Mouse (Mus musculus): ENCODE measurements around the gene Ambra1. TPM values are rescaled to one million over a fixed set of nuclear protein-coding genes. Genes with fewer than 3 reads are reported as not detected.

Gene Ambra1
- 25.0 and 25.6 TPM in 2 replicates for polyA plus RNA-seq (2016; fragmentation: Nextera tagmentation; extraction: Ambion mirVana)

DNA sequence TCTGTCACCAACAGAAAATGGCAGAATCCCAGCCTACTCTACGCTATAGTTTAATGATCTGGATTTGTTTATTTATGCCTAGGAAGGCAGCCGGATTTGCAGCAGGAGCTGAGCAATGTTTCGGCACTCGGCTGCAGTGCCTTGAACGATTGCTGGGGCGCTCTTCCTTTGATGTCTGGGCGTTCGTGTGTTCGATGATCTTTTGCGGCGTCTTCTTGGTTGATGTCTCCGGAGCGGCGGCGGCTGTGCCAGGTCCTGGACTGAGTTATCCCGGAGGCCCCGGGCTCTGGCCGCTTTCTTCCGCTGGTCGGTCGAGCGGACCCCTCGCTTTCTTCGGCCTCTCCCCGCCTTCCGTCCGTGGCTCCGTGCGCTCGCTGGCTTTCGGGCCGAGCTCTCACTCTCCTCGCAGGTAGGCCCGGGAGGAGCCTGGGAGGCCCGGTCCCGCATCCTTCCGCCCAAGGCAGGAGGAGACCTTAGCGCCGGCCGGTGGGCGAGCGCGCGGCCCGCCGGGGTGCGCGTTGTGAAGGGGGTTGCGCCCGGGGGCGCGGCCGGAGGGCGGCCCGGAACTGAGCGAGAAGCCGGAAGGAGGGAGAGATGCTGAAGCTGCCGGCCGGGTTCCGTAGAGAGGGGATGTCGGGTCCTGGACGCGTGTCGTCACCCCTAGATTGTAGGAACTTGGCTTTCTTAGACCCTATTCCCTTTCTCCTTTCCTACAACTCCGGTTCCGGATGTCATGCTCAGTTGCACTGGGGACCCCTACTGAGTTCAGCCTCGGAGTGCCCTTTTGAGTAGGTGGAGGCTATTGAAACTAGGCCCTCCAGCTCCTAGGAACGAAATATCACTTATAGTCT lies at the start of gene Ambra1:
Ambra1 (plus strand) TSS at position 164 of the 851 bp plus-strand sequence.
- peaks cover 4% of the 10 kb centered on the region for H3K4me1 ChIP-seq
- WGBS: under 1% methylated on average over 68 of the region's 68 CpGs
- no peaks in the 10 kb centered on the region for H3K9me3 ChIP-seq
- DNase-seq (ENCODE audit: low spot score): peak; percentile 91
- H3K27me3 ChIP-seq (replicated peaks; ENCODE audit: low read depth, poor library complexity, severe bottlenecking): 0 out of 2 replicates have a peak, but pooled peaks cover 4% of the 10 kb centered on the region
- H3K36me3 ChIP-seq (replicated peaks): peaks cover 11% of the 10 kb centered on the region
- peak within 1 kb of the TSS; percentile 94 for H3K27ac ChIP-seq (replicated peaks)
- H3K4me3 ChIP-seq: peak within 1 kb of the TSS; percentile 99

DNA sequence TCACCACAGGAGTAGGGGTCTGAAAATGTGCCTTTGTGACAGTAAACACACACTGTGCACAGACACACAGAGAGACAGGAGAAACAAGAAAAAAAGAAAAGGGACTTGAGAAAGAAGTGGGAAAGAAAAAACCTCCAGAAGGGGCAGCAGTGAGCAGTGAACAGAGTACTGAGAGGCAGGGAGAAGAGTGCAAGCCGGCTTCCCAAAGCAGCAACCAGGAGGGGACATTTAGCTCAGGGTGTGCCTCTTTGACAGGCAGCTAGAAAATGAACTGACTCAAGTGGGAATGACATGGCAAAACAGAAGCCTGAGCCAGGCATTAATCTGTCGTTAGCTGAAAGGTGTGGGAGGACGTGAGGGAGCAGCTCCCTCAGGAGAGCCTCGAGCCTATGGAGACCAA lies 47.1 kb upstream of the Ambra1 start:
- Histone ChIP-seq H3K4me1 (no peaks in the 10 kb centered on the region), H3K36me3 (replicated peaks) (peaks cover 84% of the 10 kb centered on the region), H3K9me3 (no peaks in the 10 kb centered on the region), H3K4me3 (no peak overlapping the region), H3K27ac (replicated peaks) (no peak overlapping the region), H3K27me3 (replicated peaks; ENCODE audit: low read depth, poor library complexity, severe bottlenecking) (no peaks in the 10 kb centered on the region)
- 68% methylated on average over 4 of the region's 4 CpGs for WGBS
- DNase-seq (ENCODE audit: low spot score): peak; percentile 31

DNA sequence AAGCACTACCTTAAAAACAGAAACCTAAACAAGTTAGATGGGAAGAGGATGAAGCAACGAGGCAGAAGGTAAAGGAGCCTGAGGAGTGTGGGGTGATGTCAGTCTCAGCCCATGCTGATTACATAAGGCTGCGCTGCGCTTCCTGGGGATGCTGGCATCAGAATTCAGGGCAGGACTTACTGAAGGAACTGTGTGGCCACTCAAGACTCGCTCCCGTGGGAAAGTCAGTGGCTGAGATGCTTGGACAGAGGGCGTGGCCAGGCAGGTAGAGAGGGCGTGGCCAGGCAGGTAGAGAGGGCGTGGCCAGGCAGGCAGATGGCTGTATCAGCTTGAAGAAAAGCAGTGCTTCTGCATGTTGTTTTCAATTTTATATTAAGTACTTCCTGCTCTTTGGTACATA lies 46.0 kb upstream of the Ambra1 start:
- WGBS: 81% methylated on average over 8 of the region's 8 CpGs
- no peaks in the 10 kb centered on the region for H3K4me1 ChIP-seq

DNA sequence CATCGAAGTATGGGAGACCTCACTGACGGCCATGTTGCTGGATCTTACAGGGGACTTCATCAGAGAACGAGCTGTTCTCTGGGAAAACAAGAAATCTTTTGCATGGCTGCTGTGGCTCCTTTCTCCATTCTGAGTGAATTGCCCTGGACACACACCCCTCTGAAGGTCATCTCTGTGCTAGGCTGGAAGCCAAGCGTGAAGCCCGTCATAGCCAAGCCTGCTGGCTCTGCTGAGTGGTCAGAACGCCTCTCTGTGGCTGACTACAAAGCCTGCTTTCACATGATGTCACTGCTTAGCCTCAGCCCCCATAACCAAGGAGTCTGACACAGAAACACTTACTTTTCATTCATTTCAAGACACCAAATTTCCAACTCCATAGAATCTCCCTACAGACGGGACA lies 40.5 kb upstream of the Ambra1 start:
- Histone ChIP-seq H3K9me3 (no peaks in the 10 kb centered on the region), H3K4me3 (no peak overlapping the region), H3K36me3 (replicated peaks) (peaks cover 69% of the 10 kb centered on the region), H3K27me3 (replicated peaks; ENCODE audit: low read depth, poor library complexity, severe bottlenecking) (no peaks in the 10 kb centered on the region), H3K27ac (replicated peaks) (no peak overlapping the region), H3K4me1 (no peaks in the 10 kb centered on the region)
- DNase-seq (ENCODE audit: low spot score): no peak
- 80% methylated on average over 7 of the region's 7 CpGs for WGBS

More for the DNA sequence above, 46.0 kb upstream of the Ambra1 start:
- Histone ChIP-seq H3K9me3 (no peaks in the 10 kb centered on the region), H3K27ac (replicated peaks) (no peak overlapping the region), H3K27me3 (replicated peaks; ENCODE audit: low read depth, poor library complexity, severe bottlenecking) (no peaks in the 10 kb centered on the region), H3K4me3 (no peak overlapping the region), H3K36me3 (replicated peaks) (peaks cover 82% of the 10 kb centered on the region)
- DNase-seq (ENCODE audit: low spot score): no peak

DNA sequence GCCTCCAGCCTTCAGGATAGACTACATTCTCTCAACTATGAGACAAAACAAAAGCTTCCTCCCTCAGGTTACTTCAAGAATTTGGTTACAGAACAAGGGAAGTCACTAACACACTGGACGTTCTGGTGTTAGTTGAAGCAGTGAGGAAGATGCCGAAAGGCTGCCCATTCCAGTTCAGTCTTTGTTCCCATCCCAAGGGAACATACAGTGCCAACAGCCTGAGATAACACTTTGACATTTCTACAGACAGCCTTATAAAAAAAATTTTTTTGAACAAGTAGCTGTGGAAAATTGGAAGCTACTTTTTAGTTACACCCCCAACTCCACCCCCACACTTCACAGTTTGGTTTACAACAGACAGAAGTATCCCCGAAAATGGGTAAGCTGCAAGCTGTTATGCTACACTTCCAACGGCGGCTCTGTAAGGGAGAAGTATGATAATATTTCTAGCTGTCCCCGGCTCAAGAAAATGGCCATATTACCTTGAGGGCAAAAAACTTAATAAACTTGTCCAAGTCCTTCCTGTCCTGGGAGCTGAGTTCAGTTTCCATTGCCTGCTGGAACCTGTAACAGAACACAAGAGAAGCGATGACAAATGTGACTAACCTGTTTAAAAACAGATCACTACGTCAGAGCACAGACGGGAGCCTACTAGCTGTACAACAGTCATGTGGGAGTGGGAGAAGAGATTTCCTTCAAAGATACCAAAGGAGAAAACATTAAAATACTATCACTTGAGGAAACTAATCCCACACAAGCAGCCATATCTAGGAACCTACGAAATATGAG lies 34.3 kb upstream of the Ambra1 start:
- WGBS: 91% methylated on average over 10 of the region's 10 CpGs
- H3K27ac ChIP-seq (replicated peaks): no peak overlapping the region
- H3K4me3 ChIP-seq: no peak overlapping the region
- H3K36me3 ChIP-seq (replicated peaks): peaks cover 32% of the 10 kb centered on the region
- no peaks in the 10 kb centered on the region for H3K4me1 ChIP-seq
- H3K9me3 ChIP-seq: no peaks in the 10 kb centered on the region
- DNase-seq (ENCODE audit: low spot score): no peak
- H3K27me3 ChIP-seq (replicated peaks; ENCODE audit: low read depth, poor library complexity, severe bottlenecking): no peaks in the 10 kb centered on the region

DNA sequence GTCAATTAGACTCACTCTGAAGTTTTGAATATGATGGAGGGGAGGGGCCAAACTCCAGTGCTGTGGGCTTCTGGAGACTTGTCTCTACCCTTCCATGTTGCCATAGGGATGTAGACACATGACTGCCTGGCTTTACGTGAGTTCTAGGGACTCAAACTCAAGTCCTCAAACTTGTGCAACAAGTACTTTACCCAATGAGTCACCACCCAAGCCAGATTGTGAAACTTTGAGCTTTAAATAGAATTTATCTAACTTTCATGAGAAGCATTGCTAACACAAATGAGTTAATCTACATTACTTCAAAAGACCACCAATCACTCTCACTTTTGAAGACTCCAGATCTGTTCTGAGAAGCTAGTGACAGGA lies 33.7 kb upstream of the Ambra1 start:
- peaks cover 29% of the 10 kb centered on the region for H3K36me3 ChIP-seq (replicated peaks)
- H3K4me1 ChIP-seq: no peaks in the 10 kb centered on the region
- DNase-seq (ENCODE audit: low spot score): no peak
- H3K9me3 ChIP-seq: no peaks in the 10 kb centered on the region
- H3K4me3 ChIP-seq: no peak overlapping the region
- WGBS: 90% methylated on average over 1 of the region's 1 CpGs
- no peak overlapping the region for H3K27ac ChIP-seq (replicated peaks)
- H3K27me3 ChIP-seq (replicated peaks; ENCODE audit: low read depth, poor library complexity, severe bottlenecking): no peaks in the 10 kb centered on the region

DNA sequence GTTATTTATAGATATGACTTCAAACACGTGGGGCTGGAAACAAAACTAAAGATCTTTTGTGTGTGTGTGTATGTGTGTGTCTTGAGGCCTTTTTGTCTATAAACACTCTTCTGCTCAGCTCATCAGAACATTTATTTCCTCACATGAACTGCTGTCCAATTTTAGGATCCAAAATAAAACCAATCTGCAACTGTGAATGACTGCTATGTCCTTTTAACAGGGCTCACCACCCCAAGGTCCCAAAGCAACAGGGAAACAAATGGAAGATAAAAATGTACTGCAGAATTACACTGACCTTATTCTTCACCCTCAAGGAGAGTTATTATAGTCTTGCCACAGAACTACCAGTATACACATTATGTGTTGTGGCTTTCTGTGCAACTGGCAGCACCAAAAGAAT lies 30.7 kb upstream of the Ambra1 start:
- H3K27me3 ChIP-seq (replicated peaks; ENCODE audit: low read depth, poor library complexity, severe bottlenecking): no peaks in the 10 kb centered on the region
- H3K9me3 ChIP-seq: no peaks in the 10 kb centered on the region
- DNase-seq (ENCODE audit: low spot score): no peak
- H3K4me3 ChIP-seq: no peak overlapping the region
- H3K36me3 ChIP-seq (replicated peaks): peaks cover 10% of the 10 kb centered on the region
- WGBS: 79% methylated on average over 1 of the region's 1 CpGs
- H3K27ac ChIP-seq (replicated peaks): no peak overlapping the region
- no peaks in the 10 kb centered on the region for H3K4me1 ChIP-seq

DNA sequence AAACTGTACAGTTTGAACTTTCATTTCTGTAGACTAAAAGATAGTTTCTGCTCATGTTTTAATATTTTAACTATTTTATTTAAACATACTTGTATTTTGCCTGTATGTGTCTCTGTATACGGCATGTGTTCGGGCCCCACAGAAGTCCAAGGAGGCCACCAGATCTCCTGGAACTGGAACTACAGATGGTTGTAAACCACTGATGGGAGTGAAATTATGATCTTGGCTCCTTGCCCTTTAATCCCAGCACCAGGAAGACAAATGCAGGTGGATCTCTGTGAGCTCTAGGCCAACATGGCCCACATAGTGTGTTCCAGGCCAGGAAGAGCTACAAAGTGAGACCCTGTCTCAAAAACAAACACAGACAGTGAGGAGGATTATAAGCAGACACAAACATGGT lies 28.6 kb upstream of the Ambra1 start:
- H3K9me3 ChIP-seq: no peaks in the 10 kb centered on the region
- DNase-seq (ENCODE audit: low spot score): no peak
- no peaks in the 10 kb centered on the region for H3K27me3 ChIP-seq (replicated peaks; ENCODE audit: low read depth, poor library complexity, severe bottlenecking)
- no peaks in the 10 kb centered on the region for H3K4me1 ChIP-seq
- 92% methylated on average over 2 of the region's 2 CpGs for WGBS
- H3K27ac ChIP-seq (replicated peaks): no peak overlapping the region
- no peak overlapping the region for H3K4me3 ChIP-seq
- no peaks in the 10 kb centered on the region for H3K36me3 ChIP-seq (replicated peaks)

DNA sequence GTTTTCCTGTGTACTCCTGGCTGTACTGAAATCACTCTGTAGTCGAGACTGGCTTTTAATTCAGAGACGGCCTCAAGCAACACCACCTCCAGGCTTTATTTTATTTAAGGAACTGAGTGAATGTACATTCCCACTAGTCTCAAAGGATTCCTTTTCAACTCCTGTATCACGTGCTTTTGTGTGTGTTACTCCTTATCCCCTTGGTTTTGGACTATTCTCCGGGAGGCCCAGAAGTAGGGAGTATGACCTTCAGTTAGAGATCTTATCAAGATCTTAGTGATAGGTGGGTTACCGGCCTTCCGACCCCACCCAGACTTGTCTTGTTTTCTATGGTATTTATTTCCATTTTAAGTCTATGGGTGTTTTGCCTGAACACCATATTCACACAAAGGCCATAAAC lies 24.2 kb upstream of the Ambra1 start:
- H3K27me3 ChIP-seq (replicated peaks; ENCODE audit: low read depth, poor library complexity, severe bottlenecking): no peaks in the 10 kb centered on the region
- no peak overlapping the region for H3K27ac ChIP-seq (replicated peaks)
- H3K36me3 ChIP-seq (replicated peaks): no peaks in the 10 kb centered on the region
- H3K4me1 ChIP-seq: peaks cover 9% of the 10 kb centered on the region
- WGBS: 82% methylated on average over 6 of the region's 6 CpGs
- DNase-seq (ENCODE audit: low spot score): no peak
- no peaks in the 10 kb centered on the region for H3K9me3 ChIP-seq
- H3K4me3 ChIP-seq: no peak overlapping the region

DNA sequence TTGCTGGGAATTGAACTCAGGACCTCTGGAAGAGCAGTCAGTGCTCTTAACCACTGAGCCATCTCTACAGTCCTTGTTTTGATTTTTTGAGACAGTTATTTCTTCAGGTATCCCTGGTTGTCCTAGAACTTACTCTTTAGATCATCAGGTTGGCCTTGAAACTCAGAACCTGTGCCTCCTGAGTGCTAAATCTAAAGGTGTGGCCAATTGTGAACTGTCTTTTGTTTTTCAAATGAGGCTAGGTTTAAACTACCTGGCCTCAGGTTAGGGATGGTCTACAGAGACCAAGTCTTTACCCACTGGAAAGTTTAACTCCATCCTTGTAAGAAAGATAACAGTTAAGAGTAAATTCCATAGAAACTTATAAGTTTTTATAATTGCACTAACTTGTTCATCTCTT lies 23.5 kb upstream of the Ambra1 start:
- Histone ChIP-seq H3K36me3 (replicated peaks) (no peaks in the 10 kb centered on the region), H3K27me3 (replicated peaks; ENCODE audit: low read depth, poor library complexity, severe bottlenecking) (no peaks in the 10 kb centered on the region), H3K27ac (replicated peaks) (no peak overlapping the region), H3K4me3 (no peak overlapping the region), H3K4me1 (peaks cover 11% of the 10 kb centered on the region), H3K9me3 (no peaks in the 10 kb centered on the region)
- DNase-seq (ENCODE audit: low spot score): no peak

DNA sequence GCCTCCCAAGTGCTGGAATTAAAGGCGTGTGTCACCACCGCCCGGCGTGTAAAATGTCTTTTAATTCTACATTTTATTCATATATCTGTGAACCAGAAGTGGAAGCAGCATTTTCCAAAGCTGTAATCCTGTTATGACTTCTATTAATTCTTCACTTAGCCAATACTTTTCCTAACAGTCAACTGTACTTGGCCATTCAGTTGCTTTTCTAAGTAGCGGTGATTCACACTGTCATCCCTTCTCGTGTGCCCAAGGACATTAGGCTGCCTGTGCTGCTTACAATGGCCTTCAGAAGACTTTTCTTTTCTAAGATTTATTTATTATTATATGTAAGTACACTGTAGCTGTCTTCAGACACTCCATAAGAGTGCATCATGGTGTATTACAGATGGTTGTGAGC lies 21.6 kb upstream of the Ambra1 start:
- peaks cover 24% of the 10 kb centered on the region for H3K4me1 ChIP-seq
- no peak for DNase-seq (ENCODE audit: low spot score)

DNA sequence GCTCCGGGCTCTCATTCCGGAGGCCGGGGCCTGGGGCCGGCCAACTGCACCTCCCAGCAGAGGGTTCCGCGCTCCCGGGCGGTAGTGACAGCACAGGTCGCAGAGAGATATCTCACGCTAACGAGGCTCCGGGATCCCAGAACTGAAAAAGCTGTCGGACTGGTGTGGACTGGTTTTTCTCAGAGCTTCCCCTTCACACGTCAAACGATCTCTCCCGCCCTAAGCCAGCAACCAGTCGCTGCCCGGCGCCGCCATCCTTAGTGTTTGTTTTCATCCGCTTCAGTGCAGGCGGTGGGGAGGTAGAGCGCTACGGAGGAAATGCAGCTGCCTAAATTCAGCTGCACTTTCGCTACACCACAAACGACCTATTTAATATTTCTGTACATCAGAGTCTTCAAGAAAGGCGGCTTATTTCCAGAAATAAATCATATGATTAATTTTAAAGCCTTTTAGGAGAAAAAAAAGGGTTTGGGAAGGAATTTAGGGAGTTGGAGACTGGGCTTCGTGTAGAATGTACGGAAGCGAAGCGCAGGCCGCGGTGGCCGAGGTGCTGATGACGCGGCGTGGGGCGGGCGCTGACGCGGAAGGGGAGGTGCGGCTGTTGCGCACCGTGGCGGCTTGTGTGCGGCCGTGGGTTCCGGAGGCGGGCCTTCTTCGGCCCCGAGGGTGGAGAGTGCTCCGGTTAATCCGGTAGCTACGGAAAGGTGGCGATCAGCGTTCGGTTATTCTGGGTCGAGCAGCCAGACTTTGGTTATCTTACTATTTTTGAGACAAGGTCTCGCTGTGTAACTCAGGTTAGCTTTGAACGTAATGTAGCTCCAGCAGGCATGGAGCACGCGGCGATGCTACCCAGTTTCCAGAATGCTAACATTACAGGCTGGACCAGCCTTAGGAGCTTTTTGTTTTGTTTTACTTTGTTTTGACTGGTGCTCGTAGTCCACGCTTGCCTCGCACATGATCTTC lies 19.4 kb upstream of the Ambra1 start, which contains the start of the genes Atg13 and Harbi1:
Atg13 (minus strand) TSS at position 305 of the 963 bp plus-strand sequence.
Harbi1 (plus strand) TSS at position 581 of the 963 bp plus-strand sequence.
- WGBS: under 1% methylated on average over 66 of the region's 66 CpGs
- Histone ChIP-seq H3K4me1 (peaks cover 24% of the 10 kb centered on the region), H3K36me3 (replicated peaks) (peaks cover 11% of the 10 kb centered on the region; the same call in 1 of the 2 replicates), H3K27me3 (replicated peaks; ENCODE audit: low read depth, poor library complexity, severe bottlenecking) (no peaks in the 10 kb centered on the region), H3K9me3 (no peaks in the 10 kb centered on the region), H3K4me3 (peak within 1 kb of the TSS; percentile 94), H3K27ac (replicated peaks) (peak within 1 kb of the TSS; percentile 92)
- peak; percentile 94 for DNase-seq (ENCODE audit: low spot score)

More for the DNA sequence above, 21.6 kb upstream of the Ambra1 start:
- Histone ChIP-seq H3K27ac (replicated peaks) (no peak overlapping the region), H3K4me3 (no peak overlapping the region), H3K36me3 (replicated peaks) (peaks cover 6% of the 10 kb centered on the region; the same call in 1 of the 2 replicates), H3K9me3 (no peaks in the 10 kb centered on the region), H3K27me3 (replicated peaks; ENCODE audit: low read depth, poor library complexity, severe bottlenecking) (no peaks in the 10 kb centered on the region)
- WGBS: 92% methylated on average over 6 of the region's 6 CpGs

Data from embryonic facial prominence, embryonic 10.5 days (tissue).